Mouse (Mus musculus) E14TG2a.4 (cell line): ENCODE measurements around the gene Cfap45.

Source experiments
- CTCF ChIP-seq: conservative IDR thresholded peaks from 2 replicates; pipeline ENCODE4 v1.5.1; 2014; ENCODE audit warnings: low read length
- NANOG ChIP-seq: IDR thresholded peaks from 2 replicates; pipeline ENCODE4 v1.6.1; 2014; ENCODE audit warnings: borderline replicate concordance, low read length, mixed read lengths
- POU5F1 ChIP-seq: IDR thresholded peaks from 2 replicates; pipeline ENCODE4 v1.6.1; 2014; ENCODE audit warnings: low read length, borderline replicate concordance

DNA sequence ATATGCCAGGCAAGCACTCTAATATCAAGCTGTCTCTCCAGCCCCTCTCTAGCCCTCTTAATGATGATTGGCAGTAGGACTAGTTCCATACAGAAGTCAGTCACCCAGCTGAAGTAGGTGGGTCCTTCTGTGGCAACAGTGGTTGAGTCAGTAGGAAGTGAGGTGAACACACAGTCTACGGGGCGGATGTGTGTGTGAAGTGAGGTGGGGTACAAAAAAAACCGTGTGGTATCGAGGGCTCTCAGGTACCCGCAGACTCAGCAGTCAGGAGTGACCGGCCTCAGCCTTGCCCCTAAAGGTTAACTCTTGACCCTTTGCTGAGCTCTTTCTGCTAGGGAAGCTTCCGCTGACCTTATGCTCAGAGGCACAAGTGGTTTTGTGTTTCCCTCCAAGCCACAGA is 27.9 kb downstream of the Cfap45 start:
- TF ChIP-seq CTCF (no peak), NANOG (no peak), POU5F1 (no peak)
